Mouse (Mus musculus) midbrain, embryonic 10.5 days (tissue): ENCODE data around the gene 2510039O18Rik. TPM values are rescaled to one million over a fixed set of nuclear protein-coding genes. Genes with fewer than 3 reads are reported as not detected.

ENCODE experiments used
- DNase-seq: peaks from one replicate; pipeline ENCODE4 v3.0.0-alpha.2; 2017; ENCODE audit warnings: low spot score
- H3K27ac ChIP-seq: fragments of 300-500 bp; sonication (generic); replicated peaks from 2 replicates; pipeline ENCODE4 v1.5.1; 2016; ENCODE audit warnings: mild to moderate bottlenecking
- H3K27me3 ChIP-seq: fragments of 300-500 bp; sonication (generic); 2 replicates; pipeline ENCODE4 v1.6.1; 2016; ENCODE audit warnings: low read depth, mild to moderate bottlenecking; ENCODE audit not compliant: poor library complexity, severe bottlenecking
- H3K36me3 ChIP-seq: fragments of 300-500 bp; sonication (generic); 2 replicates; pipeline ENCODE4 v1.6.1; 2016; ENCODE audit warnings: mild to moderate bottlenecking, moderate library complexity
- H3K4me1 ChIP-seq: fragments of 300-500 bp; sonication (generic); 2 replicates; pipeline ENCODE4 v1.6.1; 2016
- H3K4me3 ChIP-seq: fragments of 300-500 bp; sonication (generic); 2 replicates; pipeline ENCODE4 v1.5.1; 2016; ENCODE audit warnings: mild to moderate bottlenecking, moderate library complexity
- H3K9me3 ChIP-seq: fragments of 300-500 bp; sonication (generic); replicated peaks from 2 replicates; pipeline ENCODE4 v1.6.1; 2016; ENCODE audit warnings: mild to moderate bottlenecking
- WGBS: fragments of 180-500 bp; shearing (Covaris S2); methylation state at CpG from one replicate; pipeline ENCODE4 v1.1.7; 2016; 5-methylcytosine and 5-hydroxymethylcytosine counted together
- polyA plus RNA-seq: library from polyadenylated mRNA; unstranded; fragments of >200 nt; fragmentation: Nextera tagmentation; extraction: Ambion mirVana; gene quantifications from 2 replicates; pipeline ENCODE4 v1.2.1, GENCODE M21; 2016

The 2510039O18Rik gene
- polyA plus RNA-seq = 11.6 and 11.7 TPM in 2 replicates

DNA sequence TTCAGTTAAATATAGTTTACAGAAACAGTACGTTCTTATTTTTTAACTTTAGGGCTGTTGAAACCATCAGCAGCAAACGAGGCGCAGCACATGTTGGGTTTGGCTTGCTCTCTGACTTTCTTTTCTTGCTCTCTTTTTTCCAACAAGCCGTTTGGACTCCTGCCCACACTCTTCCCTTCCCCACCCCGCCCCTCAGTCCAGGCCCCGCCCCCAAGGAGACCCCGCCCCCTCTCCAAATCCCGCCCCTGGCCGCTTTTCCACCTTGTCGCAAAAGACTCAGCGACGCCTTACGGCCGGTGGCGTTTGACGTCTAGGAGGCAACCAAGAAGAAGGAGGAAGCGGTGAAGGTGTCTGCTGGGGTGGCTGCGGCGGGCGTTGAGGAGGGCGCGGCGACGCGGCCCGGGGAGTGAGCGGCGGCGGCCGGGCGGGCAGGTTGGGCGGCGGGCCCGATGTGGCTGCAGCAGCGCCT is at the start of gene 2510039O18Rik:
Gene 2510039O18Rik, plus strand, starts transcription at position 320 of the 469 bp plus-strand sequence.
- peaks cover 29% of the 10 kb centered on the region for H3K36me3 ChIP-seq

DNA sequence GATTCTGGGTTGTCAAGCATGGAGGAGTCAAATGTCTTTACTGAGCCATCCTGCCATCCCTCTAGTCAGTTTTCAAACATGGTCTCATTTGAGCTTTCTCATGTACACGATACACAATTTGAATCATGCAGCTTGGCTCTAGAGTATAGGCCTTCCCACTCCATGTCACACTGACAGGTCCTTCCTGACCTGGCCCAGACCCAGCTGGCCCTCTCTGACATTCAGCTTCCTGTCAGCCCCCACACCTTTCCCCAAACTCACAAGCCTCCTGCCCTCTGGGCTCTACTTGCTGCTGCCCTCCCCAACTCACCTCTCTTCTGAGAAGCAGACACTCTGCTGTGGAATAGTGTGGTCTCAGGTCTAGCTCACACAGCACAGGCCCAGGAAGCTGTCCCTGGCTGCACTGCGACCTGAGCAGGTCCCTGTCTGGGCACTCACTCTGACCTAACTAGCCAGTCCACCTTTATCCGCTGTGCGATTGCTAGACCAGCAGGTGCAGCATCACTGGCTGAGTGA is 44.8 kb upstream of the 2510039O18Rik start:
- Histone ChIP-seq H3K4me1 (no peaks in the 10 kb centered on the region), H3K4me3 (no peak overlapping the region), H3K9me3 (no peaks in the 10 kb centered on the region), H3K36me3 (peaks cover 99% of the 10 kb centered on the region), H3K27ac (no peak overlapping the region), H3K27me3 (no peaks in the 10 kb centered on the region)
- WGBS = 90% methylated on average over 4 of the region's 4 CpGs
- no peak for DNase-seq

More for the DNA sequence above, at the start of gene 2510039O18Rik:
- Histone ChIP-seq H3K27me3 (peaks cover 11% of the 10 kb centered on the region; the same call in 1 of the 2 replicates), H3K9me3 (no peaks in the 10 kb centered on the region), H3K27ac (peak within 1 kb of the TSS; percentile 82), H3K4me1 (peaks cover 54% of the 10 kb centered on the region), H3K4me3 (peak within 1 kb of the TSS; percentile 99)
- peak; percentile 92 for DNase-seq
- 3% methylated on average over 35 of the region's 35 CpGs for WGBS

DNA sequence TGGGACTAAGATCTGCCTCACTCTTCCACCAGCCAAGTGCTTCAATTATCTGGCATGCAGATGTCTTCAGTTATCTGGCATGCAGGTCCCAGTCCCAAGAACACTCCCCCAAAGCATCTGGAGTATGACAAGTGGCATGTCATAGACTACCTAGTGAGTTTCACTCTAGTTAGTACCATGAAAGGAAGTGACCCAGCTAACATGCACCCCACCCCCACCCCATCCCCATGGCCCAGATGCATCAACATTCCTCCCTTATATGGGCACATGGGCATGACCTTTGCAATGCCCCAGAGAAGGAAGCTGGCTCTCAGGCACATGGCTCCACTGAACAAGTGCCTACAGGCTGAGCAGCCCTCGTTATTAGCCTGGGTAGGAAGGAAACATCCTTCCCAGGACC is 44.3 kb upstream of the 2510039O18Rik start:
- 81% methylated on average over 1 of the region's 1 CpGs for WGBS
- H3K27ac ChIP-seq = no peak overlapping the region
- H3K36me3 ChIP-seq = peaks cover 96% of the 10 kb centered on the region

DNA sequence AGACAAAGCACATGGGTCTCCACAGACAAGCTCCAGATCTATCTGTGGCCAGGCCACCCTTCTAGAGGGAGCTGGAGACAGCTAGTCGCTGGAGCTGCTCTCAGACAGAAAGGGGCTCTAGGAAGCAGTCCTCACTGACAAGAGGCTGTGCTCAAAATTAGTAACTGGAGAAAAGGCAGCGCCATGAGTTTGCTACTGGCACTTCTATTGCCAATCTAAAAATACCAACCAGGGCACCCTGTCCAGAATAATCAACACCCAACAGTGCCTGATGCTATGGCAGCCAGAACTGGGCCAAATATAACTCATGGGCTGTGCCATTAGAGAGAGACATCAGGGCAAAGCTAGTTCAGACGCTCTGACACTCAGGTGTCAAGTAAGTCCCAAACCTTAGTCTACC is 43.3 kb upstream of the 2510039O18Rik start:
- no peak for DNase-seq
- 89% methylated on average over 3 of the region's 3 CpGs for WGBS
- no peaks in the 10 kb centered on the region for H3K4me1 ChIP-seq
- no peak overlapping the region for H3K27ac ChIP-seq
- peaks cover 96% of the 10 kb centered on the region for H3K36me3 ChIP-seq
- H3K4me3 ChIP-seq = no peak overlapping the region
- no peaks in the 10 kb centered on the region for H3K9me3 ChIP-seq
- H3K27me3 ChIP-seq = no peaks in the 10 kb centered on the region

More for the DNA sequence above, 44.3 kb upstream of the 2510039O18Rik start:
- no peak for DNase-seq
- Histone ChIP-seq H3K9me3 (no peaks in the 10 kb centered on the region), H3K27me3 (no peaks in the 10 kb centered on the region), H3K4me3 (no peak overlapping the region), H3K4me1 (no peaks in the 10 kb centered on the region)

DNA sequence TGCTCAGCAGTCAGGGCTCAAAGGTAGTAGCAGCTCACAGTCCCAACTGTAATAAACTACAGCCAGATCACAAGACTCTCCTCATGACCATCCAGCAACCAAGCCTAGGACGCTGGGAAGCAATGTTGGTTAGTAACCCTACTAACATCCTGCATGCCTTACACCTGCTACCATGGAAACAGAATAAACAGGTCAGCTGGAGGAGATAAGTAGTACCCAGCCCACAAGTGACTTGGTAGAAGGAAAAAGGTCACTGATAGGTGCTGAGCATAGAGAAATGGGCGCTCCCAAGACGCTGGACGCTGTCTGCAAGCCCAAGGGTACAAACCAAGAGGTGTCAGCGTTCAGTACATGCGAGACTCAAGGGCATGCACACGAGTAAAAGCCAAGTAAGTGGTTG is 40.2 kb upstream of the 2510039O18Rik start:
- peaks cover 75% of the 10 kb centered on the region for H3K36me3 ChIP-seq
- no peak for DNase-seq
- no peak overlapping the region for H3K27ac ChIP-seq
- no peak overlapping the region for H3K4me3 ChIP-seq
- peaks cover 14% of the 10 kb centered on the region for H3K4me1 ChIP-seq
- no peaks in the 10 kb centered on the region for H3K27me3 ChIP-seq
- no peaks in the 10 kb centered on the region for H3K9me3 ChIP-seq
- WGBS = 89% methylated on average over 7 of the region's 7 CpGs

DNA sequence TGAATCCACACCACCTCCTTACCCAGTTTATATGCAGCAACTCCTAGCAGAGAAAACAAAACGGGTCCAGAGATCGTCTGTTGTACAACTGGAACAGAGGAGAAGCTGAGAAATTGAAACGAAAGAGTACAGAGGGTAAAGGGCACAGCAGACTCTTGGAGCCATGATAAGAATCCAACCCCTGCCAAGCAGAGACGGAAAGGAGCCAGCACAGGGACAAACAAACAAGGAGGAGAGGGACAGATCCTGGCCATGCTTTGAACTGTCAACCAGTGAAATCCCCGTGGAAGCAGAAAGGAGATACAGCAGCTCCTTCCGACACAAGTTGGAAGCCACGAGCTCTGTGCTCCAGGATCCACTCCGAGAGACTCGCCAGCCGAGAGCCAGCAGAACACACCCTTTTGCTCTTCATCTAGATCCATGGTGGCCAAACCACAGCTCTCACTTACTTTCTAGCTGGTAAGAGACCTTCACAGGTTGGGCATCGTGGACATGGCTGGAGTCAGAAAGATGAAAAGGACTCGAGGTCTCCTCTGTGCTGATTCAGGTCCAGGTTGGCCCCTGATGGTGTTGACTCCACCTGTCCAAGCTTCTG is 37.7 kb upstream of the 2510039O18Rik start:
- H3K27me3 ChIP-seq = no peaks in the 10 kb centered on the region
- no peak overlapping the region for H3K4me3 ChIP-seq
- peaks cover 14% of the 10 kb centered on the region for H3K4me1 ChIP-seq
- H3K36me3 ChIP-seq = peaks cover 50% of the 10 kb centered on the region
- H3K9me3 ChIP-seq = no peaks in the 10 kb centered on the region
- no peak overlapping the region for H3K27ac ChIP-seq
- no peak for DNase-seq
- 93% methylated on average over 12 of the region's 12 CpGs for WGBS

DNA sequence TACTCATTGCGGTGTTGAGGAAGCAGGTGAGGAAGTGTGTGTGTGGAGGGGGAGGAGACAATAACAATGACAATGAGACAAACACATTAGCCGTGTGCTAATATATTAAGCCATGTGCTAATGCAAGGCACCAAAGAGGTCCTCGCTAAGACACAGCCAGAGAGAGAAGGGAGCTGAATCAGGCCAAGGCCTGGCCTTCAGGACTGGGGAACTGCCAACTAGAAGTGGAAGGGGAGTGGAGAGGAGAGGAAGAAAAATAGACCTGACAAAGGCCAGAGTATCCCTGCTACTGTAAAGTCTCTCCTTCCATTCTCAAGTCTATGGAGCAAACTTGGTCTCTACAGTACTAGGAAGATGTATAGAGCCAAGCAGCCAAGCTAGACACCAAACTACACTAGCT is 37.1 kb upstream of the 2510039O18Rik start:
- H3K27ac ChIP-seq = peak overlapping the region; percentile 99; the same call in 1 of the 2 replicates
- 84% methylated on average over 3 of the region's 3 CpGs for WGBS
- peaks cover 44% of the 10 kb centered on the region for H3K36me3 ChIP-seq
- no peak for DNase-seq
- no peaks in the 10 kb centered on the region for H3K9me3 ChIP-seq
- no peaks in the 10 kb centered on the region for H3K27me3 ChIP-seq
- peaks cover 14% of the 10 kb centered on the region for H3K4me1 ChIP-seq
- peak overlapping the region; percentile 93 for H3K4me3 ChIP-seq

DNA sequence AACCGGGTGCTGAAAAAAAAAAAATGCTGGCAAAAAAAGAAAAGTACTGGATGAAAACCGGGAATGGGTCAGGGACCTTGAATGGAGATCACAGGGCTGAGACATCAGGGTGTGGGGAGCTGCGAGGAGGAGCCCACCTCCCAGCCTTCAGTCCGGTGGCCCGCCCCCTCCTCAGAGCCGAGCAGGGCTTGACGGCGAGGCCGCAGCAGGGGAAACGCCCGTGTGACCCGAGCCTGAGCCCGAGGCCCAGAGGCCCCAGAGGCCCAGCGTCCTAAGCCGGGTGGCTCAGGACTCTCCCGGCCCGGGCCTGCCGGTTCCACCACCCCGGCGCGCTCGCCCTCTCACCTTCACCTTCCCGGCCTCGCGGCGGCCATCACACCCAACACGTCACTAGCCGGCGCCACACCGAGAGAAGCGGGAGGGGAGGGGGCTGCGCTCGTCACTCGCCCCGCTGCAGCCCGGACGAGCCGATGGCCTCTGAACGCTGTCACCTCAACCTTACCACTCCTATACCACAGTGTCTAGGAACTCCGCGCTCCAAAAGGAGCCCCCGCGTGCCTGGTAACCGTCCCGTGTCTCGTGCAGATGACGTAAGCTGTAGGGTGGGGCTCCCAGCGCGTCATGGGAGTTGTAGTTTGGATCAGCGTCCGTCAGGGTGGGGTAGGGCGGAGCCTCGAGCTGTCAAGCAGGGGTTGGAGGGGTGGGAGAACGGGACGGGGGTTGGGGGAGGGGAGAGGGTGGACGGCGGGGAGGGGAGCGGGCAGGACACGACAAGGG is 36.2 kb upstream of the 2510039O18Rik start, which contains the start of gene Mfn2:
Gene Mfn2, minus strand, starts transcription at position 392 of the 777 bp plus-strand sequence.
- peak within 1 kb of the TSS; percentile 93 for H3K4me3 ChIP-seq
- H3K4me1 ChIP-seq = peaks cover 14% of the 10 kb centered on the region
- no peaks in the 10 kb centered on the region for H3K27me3 ChIP-seq
- peak; percentile 92 for DNase-seq
- H3K36me3 ChIP-seq = peaks cover 35% of the 10 kb centered on the region
- H3K27ac ChIP-seq = peak within 1 kb of the TSS; percentile 99
- WGBS = under 1% methylated on average over 59 of the region's 59 CpGs
- H3K9me3 ChIP-seq = no peaks in the 10 kb centered on the region

DNA sequence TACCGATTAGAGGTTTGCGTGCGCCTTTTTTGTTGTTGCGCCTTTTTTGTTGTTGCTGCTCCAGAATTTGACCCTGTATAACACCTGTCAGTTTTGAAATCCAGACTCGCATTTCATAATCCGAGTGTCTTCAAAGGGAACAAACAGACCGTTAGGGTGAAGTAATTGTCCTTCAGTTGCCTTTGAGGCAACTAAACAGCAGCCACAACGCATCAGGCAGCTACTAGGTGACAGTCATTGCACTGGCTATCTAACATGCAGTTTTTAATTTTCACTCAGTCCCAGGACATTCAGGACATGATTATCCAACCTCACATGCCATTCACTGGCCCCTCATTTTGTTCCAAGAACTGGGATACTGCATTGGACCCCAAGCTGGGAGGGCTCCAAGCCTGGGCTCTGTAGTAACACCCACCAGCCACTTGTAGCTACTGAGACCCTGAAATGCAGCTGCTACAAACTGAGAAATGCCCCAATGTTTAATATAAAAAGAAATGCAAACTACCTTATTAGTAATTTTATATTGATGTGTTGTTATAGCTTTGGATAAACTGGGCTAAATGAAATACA is 35.5 kb upstream of the 2510039O18Rik start:
- Histone ChIP-seq H3K4me3 (peak overlapping the region; percentile 93), H3K4me1 (peaks cover 14% of the 10 kb centered on the region), H3K27me3 (no peaks in the 10 kb centered on the region), H3K27ac (peak overlapping the region; percentile 99), H3K9me3 (no peaks in the 10 kb centered on the region), H3K36me3 (peaks cover 28% of the 10 kb centered on the region)
- 2% methylated on average over 8 of the region's 8 CpGs for WGBS
- no peak for DNase-seq

DNA sequence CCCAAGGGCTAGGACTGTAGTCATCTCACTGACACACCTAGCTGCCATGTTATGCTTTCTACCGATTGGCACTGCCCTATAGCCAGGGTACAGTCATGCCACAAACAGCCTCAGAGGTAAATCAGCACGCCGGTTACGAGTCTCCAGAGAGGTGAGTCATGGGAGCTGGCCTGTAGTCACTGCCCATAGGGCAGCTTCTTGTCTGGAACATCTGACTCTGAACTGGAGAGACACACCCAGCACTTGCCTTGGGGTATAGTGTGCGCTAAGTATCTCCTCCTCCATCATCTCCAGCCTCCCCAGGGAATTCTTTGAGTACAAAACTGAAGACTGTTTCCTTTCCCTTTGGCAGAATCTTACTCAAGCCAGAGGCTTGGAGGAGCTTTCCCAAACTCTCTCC is 34.5 kb upstream of the 2510039O18Rik start:
- Histone ChIP-seq H3K27me3 (no peaks in the 10 kb centered on the region), H3K36me3 (peaks cover 18% of the 10 kb centered on the region)
- WGBS = 83% methylated on average over 5 of the region's 5 CpGs

DNA sequence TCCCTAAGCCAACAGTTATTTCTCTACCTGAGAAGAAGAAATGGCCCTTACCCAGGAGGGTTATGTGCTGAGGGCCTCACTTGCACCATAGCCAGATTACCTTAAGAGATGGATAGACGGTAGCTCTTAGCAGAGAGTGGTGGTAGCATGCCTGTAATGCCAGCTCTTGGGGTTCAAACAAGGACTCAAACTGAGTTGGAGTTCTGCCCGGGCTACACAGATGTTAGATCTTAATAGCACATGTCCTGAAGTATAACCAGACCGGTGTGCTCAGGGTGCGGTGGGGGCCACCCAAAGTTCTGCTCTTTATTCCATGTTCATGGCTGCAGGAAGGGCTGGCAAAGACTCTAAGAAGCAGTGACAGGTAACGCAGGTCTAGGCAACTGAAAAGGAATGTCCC is 31.2 kb upstream of the 2510039O18Rik start:
- WGBS = 88% methylated on average over 5 of the region's 5 CpGs
- no peak for DNase-seq
- H3K4me3 ChIP-seq = no peak overlapping the region
- no peaks in the 10 kb centered on the region for H3K27me3 ChIP-seq
- no peak overlapping the region for H3K27ac ChIP-seq
- peaks cover 11% of the 10 kb centered on the region for H3K36me3 ChIP-seq
- H3K4me1 ChIP-seq = peaks cover 5% of the 10 kb centered on the region
- H3K9me3 ChIP-seq = no peaks in the 10 kb centered on the region

More for the DNA sequence above, 34.5 kb upstream of the 2510039O18Rik start:
- no peak overlapping the region for H3K27ac ChIP-seq
- no peak for DNase-seq
- H3K4me1 ChIP-seq = peaks cover 14% of the 10 kb centered on the region
- no peak overlapping the region for H3K4me3 ChIP-seq
- H3K9me3 ChIP-seq = no peaks in the 10 kb centered on the region

DNA sequence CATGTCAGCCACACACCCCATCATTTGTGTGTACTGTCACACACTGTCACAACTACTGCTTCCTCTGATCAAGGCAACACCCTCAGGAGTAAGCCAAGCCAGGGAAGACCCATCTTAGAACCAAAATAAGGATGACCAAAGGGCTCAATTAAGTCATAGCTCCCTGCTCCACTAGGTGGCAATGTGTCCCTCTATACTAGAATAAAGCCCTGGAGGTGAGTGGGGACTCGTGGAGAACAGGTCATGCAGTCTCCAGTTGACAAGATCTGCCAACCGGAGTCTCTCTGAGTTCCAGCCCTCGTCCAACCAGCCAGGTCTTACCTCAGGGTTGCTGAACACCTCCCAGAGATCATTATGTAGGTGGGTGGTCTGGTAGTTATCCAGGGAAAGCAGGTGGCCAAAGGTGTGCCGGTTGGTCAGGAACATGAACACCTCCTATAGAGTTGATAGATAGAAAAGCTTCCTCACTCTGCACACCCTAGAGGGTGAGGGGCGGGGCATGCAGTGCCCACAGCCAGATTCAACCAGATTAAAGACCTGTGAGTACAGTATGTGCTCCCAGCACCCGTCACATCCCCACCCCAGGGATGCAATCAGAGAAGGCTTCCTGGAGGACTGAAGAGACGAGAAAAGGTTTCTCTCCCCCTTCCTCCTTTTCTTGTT is 22.1 kb upstream of the 2510039O18Rik start:
- DNase-seq = no peak
- no peaks in the 10 kb centered on the region for H3K27me3 ChIP-seq
- H3K36me3 ChIP-seq = peaks cover 25% of the 10 kb centered on the region
- no peak overlapping the region for H3K27ac ChIP-seq
- WGBS = 61% methylated on average over 7 of the region's 7 CpGs
- H3K9me3 ChIP-seq = no peaks in the 10 kb centered on the region
- H3K4me3 ChIP-seq = no peak overlapping the region
- peaks cover 11% of the 10 kb centered on the region for H3K4me1 ChIP-seq
